Mouse (Mus musculus) hindbrain, embryonic 15.5 days (tissue): ENCODE measurements around the gene Rassf4. TPM values are rescaled to one million over a fixed set of nuclear protein-coding genes. Genes with fewer than 3 reads are reported as not detected.
"Not testable (repeated sequence)": the region's sequence is repeated elsewhere in the genome, so short reads cannot be mapped to it uniquely, and the experiment has no call there.

Source experiments
- ATAC-seq: fragments of 200-750 bp; cut with Nextera tagmentation; 2 replicates; pipeline ENCODE4 v1.8.0; 2017; ENCODE audit warnings: low read depth, moderate number of reproducible peaks, moderate TSS enrichment; ENCODE audit not compliant: low FRiP score
- H3K27ac ChIP-seq: fragments of 300-500 bp; sonication (generic); replicated peaks from 2 replicates; pipeline ENCODE4 v1.5.1; 2015; ENCODE audit warnings: mild to moderate bottlenecking, inconsistent platforms
- H3K27me3 ChIP-seq: fragments of 300-500 bp; sonication (generic); 2 replicates; pipeline ENCODE4 v1.6.1; 2015; ENCODE audit warnings: control low read depth, inconsistent platforms
- H3K36me3 ChIP-seq: fragments of 300-500 bp; sonication (generic); 2 replicates; pipeline ENCODE4 v1.6.1; 2015; ENCODE audit warnings: control low read depth, inconsistent platforms
- H3K4me1 ChIP-seq: fragments of 300-500 bp; sonication (generic); replicated peaks from 2 replicates; pipeline ENCODE4 v1.6.1; 2015; ENCODE audit warnings: control low read depth, inconsistent platforms
- H3K4me2 ChIP-seq: fragments of 300-500 bp; sonication (generic); 2 replicates; pipeline ENCODE4 v1.6.1; 2015; ENCODE audit warnings: moderate library complexity, mild to moderate bottlenecking, inconsistent platforms
- H3K4me3 ChIP-seq: fragments of 300-500 bp; sonication (generic); 2 replicates; pipeline ENCODE4 v1.5.1; 2015; ENCODE audit warnings: mild to moderate bottlenecking, inconsistent platforms
- H3K9ac ChIP-seq: fragments of 300-500 bp; sonication (generic); 2 replicates; pipeline ENCODE4 v1.6.1; 2015; ENCODE audit warnings: inconsistent platforms
- H3K9me3 ChIP-seq: fragments of 300-500 bp; sonication (generic); 2 replicates; pipeline ENCODE4 v1.6.1; 2016; ENCODE audit warnings: control low read depth, inconsistent platforms
- WGBS: fragments of 180-500 bp; shearing (Covaris S2); methylation state at CpG from one replicate; pipeline ENCODE4 v1.1.7; 2015; 5-methylcytosine and 5-hydroxymethylcytosine counted together
- polyA plus RNA-seq: library from polyadenylated mRNA; unstranded; fragments of >200 nt; fragmentation: Nextera tagmentation; extraction: Ambion mirVana; gene quantifications from 2 replicates; pipeline ENCODE4 v1.2.1, GENCODE M21; 2015

The Rassf4 gene
- polyA plus RNA-seq, 1 experiment from 2014 or later, result 29.9 TPM

DNA sequence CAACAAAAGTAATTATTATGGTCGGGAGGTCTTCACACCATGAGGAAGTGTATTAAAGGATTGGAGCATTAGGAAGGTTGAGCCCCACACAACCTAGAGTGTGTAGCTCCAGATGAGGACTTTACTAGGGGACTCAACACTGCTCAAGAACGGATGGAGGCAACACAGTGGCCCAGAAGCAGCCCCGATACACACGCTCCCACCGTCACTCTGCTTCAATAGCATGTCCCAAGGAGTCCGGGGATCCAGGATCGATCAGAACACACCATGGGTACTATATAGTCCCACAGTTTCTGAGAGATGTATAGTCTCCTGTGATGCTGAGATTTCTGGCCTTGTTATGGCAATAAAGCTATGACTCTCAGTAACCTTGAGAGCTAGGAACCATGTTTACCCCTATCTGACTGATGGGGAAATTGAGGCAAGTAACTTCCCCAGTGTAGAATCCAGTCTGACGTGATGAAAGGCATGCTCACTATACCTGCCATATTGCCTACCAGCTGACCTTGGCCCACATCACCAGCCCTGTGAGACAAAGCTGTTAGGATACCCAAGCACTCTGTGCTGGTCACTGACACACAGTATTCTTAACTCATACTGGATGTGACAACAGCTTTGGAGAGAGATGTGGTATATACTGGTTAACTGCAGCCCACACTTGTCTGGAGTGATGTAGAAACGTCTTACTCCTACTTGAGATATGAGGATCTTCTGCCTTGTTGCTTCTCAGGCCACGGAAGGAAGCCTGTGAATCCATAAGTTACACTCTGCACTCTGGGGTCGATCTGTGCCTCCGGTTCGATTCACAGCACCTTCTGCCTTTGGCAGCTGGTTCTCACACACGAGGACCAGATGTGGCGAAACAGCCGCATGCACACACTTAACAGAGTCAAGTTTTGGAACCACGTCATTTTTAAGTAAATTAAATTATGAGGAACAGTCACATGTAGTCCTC lies 39.7 kb downstream of the Rassf4 start:
- WGBS, result 93% methylated on average over 17 of the region's 17 CpGs
- no peak for ATAC-seq
- no peaks in the 10 kb centered on the region for H3K36me3 ChIP-seq
- H3K4me2 ChIP-seq, result no peak overlapping the region
- no peaks in the 10 kb centered on the region for H3K27me3 ChIP-seq
- H3K27ac ChIP-seq, result no peak overlapping the region
- H3K4me3 ChIP-seq, result no peak overlapping the region
- no peaks in the 10 kb centered on the region for H3K9me3 ChIP-seq
- H3K4me1 ChIP-seq, result peaks cover 10% of the 10 kb centered on the region
- no peak overlapping the region for H3K9ac ChIP-seq

DNA sequence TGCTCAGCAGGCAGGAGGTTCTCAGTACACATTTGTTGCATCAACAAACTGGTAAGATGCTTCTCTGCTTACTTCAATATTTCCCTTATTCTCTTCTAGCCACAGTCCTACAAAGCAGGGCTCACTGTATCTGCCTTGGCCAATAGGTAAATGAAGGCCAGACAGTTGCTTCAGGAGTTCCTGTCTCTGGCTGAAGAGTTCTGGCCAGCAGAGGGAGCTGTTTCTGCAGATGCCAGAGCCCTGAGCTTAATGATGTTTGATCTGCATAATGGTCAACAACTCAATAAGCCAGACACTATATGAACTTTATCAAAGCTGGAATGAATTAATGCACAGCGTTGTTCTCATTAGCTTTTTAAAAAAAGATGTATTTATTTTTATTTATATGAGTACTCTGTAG lies 41.6 kb downstream of the Rassf4 start:
- no peak for ATAC-seq
- 58% methylated on average over 1 of the region's 1 CpGs for WGBS
- no peak overlapping the region for H3K27ac ChIP-seq

DNA sequence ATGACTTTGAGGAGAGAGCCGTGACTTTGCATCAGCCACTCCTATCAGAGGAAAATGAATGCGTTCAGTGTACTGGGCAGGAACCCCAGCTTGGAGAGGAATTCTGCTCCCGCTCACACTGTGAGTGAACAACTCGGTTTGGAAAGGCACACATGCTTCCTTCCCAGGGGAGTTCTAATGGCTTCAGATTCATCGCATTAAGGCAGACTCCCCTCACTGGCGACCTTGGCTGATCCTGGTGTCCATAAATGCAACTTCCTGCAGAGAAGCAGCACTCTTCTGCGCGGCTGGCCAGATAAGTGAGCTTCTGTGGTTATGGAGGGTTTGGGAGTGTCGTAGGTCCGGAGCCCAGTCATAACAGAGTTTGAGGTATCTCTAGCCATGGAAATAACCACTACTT lies 44.0 kb downstream of the Rassf4 start:
- WGBS, result 65% methylated on average over 10 of the region's 10 CpGs
- no peaks in the 10 kb centered on the region for H3K9me3 ChIP-seq
- peak overlapping the region; percentile 70; the same call in 1 of the 2 replicates for H3K4me2 ChIP-seq
- peaks cover 22% of the 10 kb centered on the region for H3K4me1 ChIP-seq
- no peaks in the 10 kb centered on the region for H3K27me3 ChIP-seq
- H3K4me3 ChIP-seq, result no peak overlapping the region
- no peak for ATAC-seq
- H3K36me3 ChIP-seq, result peaks cover 13% of the 10 kb centered on the region
- peak overlapping the region; percentile 95 for H3K27ac ChIP-seq
- H3K9ac ChIP-seq, result no peak overlapping the region

More for the DNA sequence above, 41.6 kb downstream of the Rassf4 start:
- Histone ChIP-seq H3K36me3 (no peaks in the 10 kb centered on the region), H3K9me3 (no peaks in the 10 kb centered on the region), H3K4me3 (no peak overlapping the region), H3K4me2 (no peak overlapping the region), H3K27me3 (no peaks in the 10 kb centered on the region), H3K4me1 (peaks cover 17% of the 10 kb centered on the region), H3K9ac (no peak overlapping the region)

DNA sequence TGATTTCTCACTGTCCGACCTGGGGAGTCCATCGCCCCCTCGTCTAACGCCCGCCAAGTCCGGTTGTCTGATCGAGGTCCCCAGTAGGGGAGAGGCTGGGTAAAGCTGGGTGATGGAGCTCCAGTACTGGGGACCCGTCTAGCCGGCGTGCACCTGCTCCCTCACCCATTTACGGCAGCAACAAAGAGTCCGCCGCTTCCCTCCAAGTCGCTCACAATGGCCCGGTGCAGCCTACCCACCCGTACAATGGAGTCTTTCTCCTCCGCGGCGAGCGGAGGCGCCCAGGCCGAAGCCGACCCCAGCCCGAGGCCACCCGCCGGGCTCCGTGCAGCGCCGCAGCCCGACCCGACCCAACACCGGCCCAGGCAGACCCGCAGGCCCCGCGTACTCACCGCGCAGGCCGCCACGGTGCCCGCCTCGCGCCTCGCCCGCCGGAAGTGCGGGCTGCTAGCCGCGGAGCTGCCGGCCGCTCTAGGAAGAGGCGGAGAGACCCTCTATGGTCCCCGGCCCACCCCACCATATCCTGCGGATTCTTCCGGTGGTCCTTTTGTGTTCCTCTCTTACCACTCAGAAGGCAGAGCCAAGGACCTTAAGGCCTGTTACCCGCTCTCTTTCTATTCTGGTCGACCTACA lies 45.1 kb downstream of the Rassf4 start, which contains the start of gene Zfp422:
Gene Zfp422, minus strand, starts transcription at position 461 of the 633 bp plus-strand sequence.
- Histone ChIP-seq H3K9me3 (no peaks in the 10 kb centered on the region), H3K4me3 (peak within 1 kb of the TSS; percentile 68), H3K4me1 (peaks cover 22% of the 10 kb centered on the region), H3K9ac (peak within 1 kb of the TSS; percentile 97), H3K36me3 (peaks cover 13% of the 10 kb centered on the region), H3K27ac (peak within 1 kb of the TSS; percentile 95), H3K4me2 (peak within 1 kb of the TSS; percentile 70), H3K27me3 (no peaks in the 10 kb centered on the region)
- under 1% methylated on average over 55 of the region's 56 CpGs for WGBS
- ATAC-seq, result peak; percentile 97

DNA sequence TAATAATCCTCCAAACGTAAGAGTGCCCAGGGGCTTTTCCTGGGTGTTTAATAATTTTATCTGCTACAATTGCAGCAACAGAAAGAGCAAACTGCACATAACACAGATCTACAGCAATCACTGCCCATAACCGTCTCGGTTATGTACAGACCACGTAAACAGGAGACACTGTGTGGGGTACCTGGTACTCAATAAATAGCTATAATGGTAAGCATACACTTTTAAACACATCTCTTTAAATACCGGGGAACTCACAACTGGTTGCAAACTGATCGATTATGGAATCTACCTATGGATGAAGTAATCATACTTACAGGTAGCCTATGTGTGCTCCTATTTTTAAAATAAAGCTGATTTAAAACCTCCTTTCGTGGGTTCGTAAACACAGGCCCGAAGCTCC lies 45.7 kb downstream of the Rassf4 start:
- H3K27ac ChIP-seq, result peak overlapping the region; percentile 95
- peak overlapping the region; percentile 97 for H3K9ac ChIP-seq
- peak overlapping the region; percentile 68 for H3K4me3 ChIP-seq
- peaks cover 22% of the 10 kb centered on the region for H3K4me1 ChIP-seq
- ATAC-seq, result no peak
- WGBS, result 8% methylated on average over 9 of the region's 9 CpGs
- peaks cover 13% of the 10 kb centered on the region for H3K36me3 ChIP-seq
- H3K27me3 ChIP-seq, result no peaks in the 10 kb centered on the region
- H3K9me3 ChIP-seq, result no peaks in the 10 kb centered on the region
- H3K4me2 ChIP-seq, result peak overlapping the region; percentile 70

DNA sequence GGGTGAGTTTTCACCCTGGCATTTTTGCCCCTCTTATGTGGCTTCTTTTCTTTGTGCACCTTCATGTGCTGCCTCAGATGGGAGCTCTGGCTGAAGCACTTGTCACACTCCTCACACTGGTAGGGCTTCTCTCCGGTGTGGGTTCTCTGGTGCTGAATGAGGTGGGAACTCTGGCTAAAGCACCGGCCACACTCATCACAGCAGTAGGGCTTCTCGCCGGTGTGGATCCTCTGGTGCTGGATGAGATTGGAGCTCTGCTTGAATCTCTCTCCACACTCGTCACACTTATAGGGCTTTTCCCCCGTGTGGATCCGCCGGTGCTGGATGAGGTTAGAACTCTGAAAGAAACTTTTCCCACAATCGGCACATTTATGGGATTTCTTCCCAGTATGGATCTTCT lies 47.3 kb downstream of the Rassf4 start:
- Histone ChIP-seq H3K4me1 (peaks cover 22% of the 10 kb centered on the region), H3K36me3 (peaks cover 13% of the 10 kb centered on the region)
- H3K9me3 ChIP-seq, H3K27me3 ChIP-seq, H3K9ac ChIP-seq, H3K27ac ChIP-seq, H3K4me3 ChIP-seq, H3K4me2 ChIP-seq, ATAC-seq: not testable (repeated sequence)
- 98% methylated on average over 9 of the region's 9 CpGs for WGBS

DNA sequence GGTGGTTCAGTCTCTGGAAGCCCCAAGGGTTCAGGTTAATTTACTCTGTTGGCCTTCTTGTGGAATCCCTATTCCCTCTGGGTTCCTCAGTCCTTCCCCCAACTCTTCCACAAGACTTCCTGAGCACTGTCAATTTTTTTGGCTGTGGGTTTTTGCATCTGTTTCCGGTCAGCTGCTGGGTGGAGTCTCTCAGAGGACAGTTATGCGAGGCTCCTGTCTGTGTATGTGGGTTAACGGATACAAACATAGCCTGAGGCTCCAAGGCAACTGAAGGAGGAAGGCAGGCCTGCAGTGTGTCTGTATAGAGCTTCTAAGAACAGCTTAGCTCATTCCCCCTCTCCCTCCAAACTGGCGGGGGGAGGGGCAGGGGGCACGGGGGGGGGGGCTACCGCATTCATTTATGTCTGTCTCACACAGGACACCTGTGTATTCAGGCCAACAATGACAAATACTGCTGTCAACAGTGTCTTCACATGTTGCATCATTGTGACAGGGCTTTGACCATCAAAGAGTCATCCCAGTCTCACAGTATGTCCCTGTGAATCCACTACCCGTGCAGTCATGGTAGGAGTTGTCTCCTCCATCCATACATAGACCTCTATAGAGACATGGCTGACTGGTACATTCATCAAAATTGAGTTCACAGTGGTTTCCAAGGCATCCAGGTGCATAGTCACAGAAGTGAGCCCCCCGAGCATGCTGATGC lies 52.3 kb downstream of the Rassf4 start:
- Histone ChIP-seq H3K4me2 (no peak overlapping the region), H3K36me3 (peaks cover 12% of the 10 kb centered on the region), H3K9me3 (no peaks in the 10 kb centered on the region), H3K27ac (no peak overlapping the region), H3K9ac (no peak overlapping the region), H3K27me3 (no peaks in the 10 kb centered on the region), H3K4me3 (no peak overlapping the region), H3K4me1 (peaks cover 3% of the 10 kb centered on the region; the same call in 1 of the 2 replicates)
- ATAC-seq, result no peak
- 73% methylated on average over 8 of the region's 8 CpGs for WGBS

DNA sequence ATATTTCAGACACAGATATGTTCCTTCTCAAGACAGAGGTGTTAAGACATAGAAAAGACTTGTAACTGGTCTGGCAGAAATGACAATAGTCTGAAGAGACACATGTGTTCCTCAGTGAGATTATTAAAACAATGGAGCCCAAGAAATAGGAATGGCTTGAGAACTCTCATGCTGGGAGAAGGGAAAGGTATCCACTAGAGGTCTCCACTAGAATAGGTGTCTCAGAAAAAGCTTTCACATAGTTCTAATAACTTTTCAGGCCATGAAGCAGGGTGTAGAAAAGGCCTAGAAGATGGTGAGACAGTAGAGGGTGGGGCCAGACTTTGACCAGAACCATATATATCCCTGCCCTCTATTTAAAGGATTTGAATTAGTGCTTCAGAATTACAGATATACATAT lies 55.7 kb downstream of the Rassf4 start:
- H3K36me3 ChIP-seq, result no peaks in the 10 kb centered on the region
- no peak overlapping the region for H3K4me2 ChIP-seq
- no peak for ATAC-seq
- no peaks in the 10 kb centered on the region for H3K27me3 ChIP-seq
- H3K4me3 ChIP-seq, result no peak overlapping the region
- no peak overlapping the region for H3K9ac ChIP-seq
- no peak overlapping the region for H3K27ac ChIP-seq
- no peaks in the 10 kb centered on the region for H3K4me1 ChIP-seq
- no peaks in the 10 kb centered on the region for H3K9me3 ChIP-seq

DNA sequence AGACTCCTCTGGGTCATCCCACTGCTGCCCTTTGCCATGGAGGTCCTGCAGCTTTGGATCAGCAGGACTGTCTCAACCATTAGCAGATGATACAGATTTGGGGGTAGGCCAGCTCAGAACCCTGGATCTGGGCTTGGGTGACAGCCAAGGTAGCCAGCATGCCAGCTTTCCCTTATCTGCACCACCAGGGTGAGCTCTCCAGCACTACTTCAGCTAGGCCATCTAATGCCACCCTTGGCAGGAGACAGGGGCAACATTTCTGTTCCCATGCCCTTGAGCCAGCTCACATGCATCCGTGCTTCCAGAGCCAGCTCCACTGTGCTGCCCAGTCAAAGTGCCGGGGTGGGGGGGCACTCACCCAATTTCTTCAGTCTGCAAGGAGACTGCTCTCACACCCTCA lies 58.0 kb downstream of the Rassf4 start:
- ATAC-seq, result no peak
- Histone ChIP-seq H3K27ac (no peak overlapping the region), H3K36me3 (no peaks in the 10 kb centered on the region), H3K27me3 (no peaks in the 10 kb centered on the region), H3K9ac (no peak overlapping the region), H3K4me3 (no peak overlapping the region), H3K4me2 (no peak overlapping the region), H3K4me1 (no peaks in the 10 kb centered on the region), H3K9me3 (no peaks in the 10 kb centered on the region)
- 89% methylated on average over 2 of the region's 2 CpGs for WGBS

DNA sequence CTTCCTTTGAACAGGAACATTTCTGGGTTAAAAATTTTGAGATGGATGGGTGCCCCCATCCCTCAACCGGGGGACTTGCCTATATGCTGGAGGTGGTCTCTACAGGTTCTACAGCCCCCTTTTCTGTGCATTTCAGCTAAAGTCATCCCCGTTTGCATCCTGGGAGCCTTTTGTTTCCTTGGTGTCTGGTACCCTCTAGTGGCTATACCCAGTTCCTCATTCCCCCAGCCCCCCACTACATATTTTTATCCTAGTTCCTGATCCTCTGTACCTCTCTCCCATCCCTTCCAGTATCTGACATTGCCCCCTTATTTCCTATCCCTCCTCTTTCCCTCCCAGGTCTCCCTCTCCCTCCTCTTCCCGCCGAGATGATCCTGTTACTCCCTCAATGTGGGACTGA lies 66.5 kb downstream of the Rassf4 start:
- WGBS, result 43% methylated on average over 4 of the region's 4 CpGs

DNA sequence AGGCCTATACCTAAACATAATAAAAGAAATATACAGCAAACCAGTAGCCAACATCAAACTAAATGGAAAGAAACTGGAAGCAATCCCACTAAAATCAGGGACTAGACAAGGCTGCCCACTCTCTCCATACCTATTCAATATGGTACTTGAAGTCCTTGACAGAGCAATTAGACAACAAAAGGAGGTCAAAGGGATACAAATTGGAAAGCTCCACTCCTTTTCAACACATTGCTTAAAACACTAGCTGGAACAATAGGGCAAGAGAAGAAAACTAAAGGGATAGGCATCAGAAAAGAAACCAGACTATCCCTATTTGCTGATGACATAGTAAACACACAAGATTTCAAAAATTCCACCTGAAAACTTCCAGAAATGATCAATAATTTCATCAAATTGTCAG lies 72.8 kb downstream of the Rassf4 start:
- H3K9ac ChIP-seq, H3K4me1 ChIP-seq, H3K9me3 ChIP-seq, H3K4me2 ChIP-seq, H3K27me3 ChIP-seq, H3K27ac ChIP-seq, H3K4me3 ChIP-seq, ATAC-seq, H3K36me3 ChIP-seq: not testable (repeated sequence)

More for the DNA sequence above, 66.5 kb downstream of the Rassf4 start:
- no peak for ATAC-seq
- Histone ChIP-seq H3K9ac (no peak overlapping the region), H3K27me3 (no peaks in the 10 kb centered on the region), H3K27ac (no peak overlapping the region), H3K4me2 (no peak overlapping the region), H3K36me3 (no peaks in the 10 kb centered on the region), H3K9me3 (no peaks in the 10 kb centered on the region), H3K4me1 (no peaks in the 10 kb centered on the region), H3K4me3 (no peak overlapping the region)

DNA sequence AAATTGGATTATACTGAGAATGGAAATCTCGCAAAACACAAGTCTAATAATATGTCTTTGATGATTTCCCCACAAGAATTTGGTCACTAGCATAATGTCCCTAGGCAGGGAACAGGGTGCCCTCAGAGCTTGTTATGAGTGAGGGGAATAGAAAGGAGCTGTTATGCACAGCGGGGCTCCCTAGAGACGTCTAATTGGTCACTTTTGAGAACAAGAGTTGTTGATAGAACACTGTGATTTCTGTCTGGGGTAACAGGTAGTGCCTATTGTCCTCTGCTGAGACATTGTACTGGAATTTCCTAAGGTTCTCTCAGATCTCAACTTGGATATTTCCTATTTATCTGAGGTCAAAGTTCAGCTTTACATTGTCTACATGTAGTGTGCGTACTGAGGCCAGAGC lies 89.7 kb downstream of the Rassf4 start, which contains the start of gene Olfr215:
Gene Olfr215, minus strand, starts transcription at position 101 of the 400 bp plus-strand sequence.
- no peak within 1 kb of the TSS for H3K27ac ChIP-seq
- WGBS, result 65% methylated on average over 4 of the region's 4 CpGs

More for the DNA sequence above, 89.7 kb downstream of the Rassf4 start, which contains the start of gene Olfr215:
- H3K9me3 ChIP-seq, result no peaks in the 10 kb centered on the region
- no peak within 1 kb of the TSS for H3K4me2 ChIP-seq
- H3K27me3 ChIP-seq, result no peaks in the 10 kb centered on the region
- H3K4me3 ChIP-seq, result no peak within 1 kb of the TSS
- H3K4me1 ChIP-seq, result no peaks in the 10 kb centered on the region
- H3K36me3 ChIP-seq, result no peaks in the 10 kb centered on the region
- H3K9ac ChIP-seq, result no peak within 1 kb of the TSS
- no peak for ATAC-seq
